Mouse (Mus musculus) Patski (cell line): ENCODE measurements around the gene Tas2r126. TPM values are rescaled to one million over a fixed set of nuclear protein-coding genes. Genes with fewer than 3 reads are reported as not detected.

Experiments
- ATAC-seq: fragments of 100-300 bp; one replicate; pipeline ENCODE4 v1.8.0; 2021
- CTCF ChIA-PET: fragments of 350-600 bp; sonication (Branson Sonifier 250); formaldehyde crosslinking; loops from one replicate; lab custom pipeline; 2022; ENCODE audit warnings: inconsistent platforms; lab: Charles Lee
- POLR2A ChIA-PET: fragments of 350-600 bp; sonication (Branson Sonifier 250); formaldehyde crosslinking; loops from one replicate; lab custom pipeline; 2022; ENCODE audit warnings: antibody characterized with exemption, inconsistent platforms; lab: Charles Lee
- DNase-seq: peaks from one replicate; pipeline ENCODE4 v3.0.0-alpha.2; 2011; ENCODE audit warnings: low read depth, low spot score
- H3K27me3 ChIP-seq: fragments of 371-371 bp; one replicate; pipeline ENCODE4 v1.5.1; 2021
- CTCF ChIP-seq: fragments of 100-300 bp; IDR thresholded peaks from one replicate; pipeline ENCODE4 v1.5.1; 2021
- in situ Hi-C: fragments of 300-500 bp; cut with MboI; formaldehyde crosslinking; loops from 3 replicates; pipeline ENCODE4 v1.11.1; 2018; ENCODE audit warnings: low pct_unique_long_range_greater_than_20kb, mixed read lengths
- polyA plus RNA-seq: library from polyadenylated mRNA; unstranded; gene quantifications from one replicate; pipeline ENCODE4 v1.2.3, GENCODE M21; 2021

Tas2r126 gene
- polyA plus RNA-seq, 1 experiment from 2014 or later = not detected

DNA sequence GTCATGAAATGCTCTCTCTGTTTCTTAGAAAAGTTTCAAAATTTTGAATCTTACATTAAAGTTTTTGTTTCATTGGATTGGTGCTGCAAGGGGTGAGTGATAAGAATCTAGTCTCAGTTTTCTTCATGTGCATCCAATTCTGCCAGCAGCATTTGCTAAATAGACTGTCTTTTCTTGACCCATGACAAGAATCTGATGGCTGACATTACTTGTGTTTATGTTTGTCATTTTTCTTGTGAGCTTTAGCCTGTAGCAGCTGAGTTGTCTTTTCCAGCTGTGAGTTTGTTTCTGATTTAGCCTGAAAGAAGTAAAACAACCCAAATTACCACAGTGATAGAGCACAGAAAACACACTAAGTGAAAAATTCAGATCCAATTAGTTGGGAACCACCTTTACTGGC, 50.3 kb downstream of the Tas2r126 start:
- in situ Hi-C loops = no loop called here
- no peak for TF ChIP-seq CTCF
- CTCF ChIA-PET = no interaction called here
- H3K27me3 ChIP-seq = no peaks in the 10 kb centered on the region
- no peak for DNase-seq
- POLR2A ChIA-PET = interaction anchor here (0.8 kb wide), 1 partner anchor 29 kb away, joined by 3 read pairs; no protein-coding TSS in a partner anchor
- no peak for ATAC-seq

Other genes with a start within 250 kb of the Tas2r126 start
- gene Tas2r144, start 219.2 kb upstream of the Tas2r126 start, polyA plus RNA-seq = not detected
- 52.2 TPM for gene Gstk1, start 188.6 kb upstream of the Tas2r126 start, polyA plus RNA-seq
- 0.12 TPM for gene Tmem139, start 172.6 kb upstream of the Tas2r126 start, polyA plus RNA-seq
- gene Casp2, start 169.6 kb upstream of the Tas2r126 start, polyA plus RNA-seq = 19.8 TPM
- gene Clcn1, start 147.8 kb upstream of the Tas2r126 start, polyA plus RNA-seq = 0.21 TPM
- 0.89 TPM for gene Fam131b, start 109.9 kb upstream of the Tas2r126 start, polyA plus RNA-seq
- gene Zyx, start 84.9 kb upstream of the Tas2r126 start, polyA plus RNA-seq = 336 TPM
- 0.27 TPM for gene Epha1, start 61.3 kb upstream of the Tas2r126 start, polyA plus RNA-seq
- gene Tas2r143, start 34.3 kb upstream of the Tas2r126 start, polyA plus RNA-seq = not detected
- gene Tas2r135, start 29.1 kb upstream of the Tas2r126 start, polyA plus RNA-seq = not detected
- not detected for gene Olfr458, start 30.7 kb downstream of the Tas2r126 start, polyA plus RNA-seq
- gene Olfr457, start 41.8 kb downstream of the Tas2r126 start, polyA plus RNA-seq = not detected
- gene Olfr456, start 52.7 kb downstream of the Tas2r126 start, polyA plus RNA-seq = not detected
- gene Olfr455, start 113.1 kb downstream of the Tas2r126 start, polyA plus RNA-seq = not detected
- gene Tcaf3, start 163.2 kb downstream of the Tas2r126 start, polyA plus RNA-seq = not detected
- gene Tcaf2, start 210.7 kb downstream of the Tas2r126 start, polyA plus RNA-seq = 9.0 TPM